Mouse (Mus musculus): ENCODE measurements around the gene A3galt2. TPM values are rescaled to one million over a fixed set of nuclear protein-coding genes. Genes with fewer than 3 reads are reported as not detected.

The A3galt2 gene
- polyA plus RNA-seq, 1 experiment: 0.16 TPM

GRCm38 (mm10) chr4:128734721-128735671 lies 20.2 kb upstream of the A3galt2 start:
- peaks cover 50% of the 10 kb centered on the region for H3K4me1 ChIP-seq (ENCODE audit: control insufficient read depth, insufficient read depth, low read length)
- peak overlapping the region; percentile 88 for H3K27ac ChIP-seq (ENCODE audit: insufficient read depth, low read depth, low read length)
- no peak for TF ChIP-seq POLR2A (IDR thresholded peaks at IDR 0.05; ENCODE audit: low read depth, low read length)
- no peak for TF ChIP-seq CTCF (conservative IDR thresholded peaks at IDR 0.05; ENCODE audit: insufficient read depth, insufficient read length, low read depth, low read length)

GRCm38 (mm10) chr4:128737137-128737589 lies 18.0 kb upstream of the A3galt2 start:
- Histone ChIP-seq H3K4me1 (ENCODE audit: control insufficient read depth, insufficient read depth, low read length) (peaks cover 48% of the 10 kb centered on the region), H3K27ac (ENCODE audit: insufficient read depth, low read depth, low read length) (peak overlapping the region; percentile 53), H3K4me3 (ENCODE audit: insufficient read depth, low read depth, low read length) (no peak overlapping the region), H3K36me3 (ENCODE audit: control insufficient read depth, insufficient read depth, low read length) (no peaks in the 10 kb centered on the region), H3K27me3 (replicated peaks; ENCODE audit: control insufficient read depth, insufficient read depth, low read length) (no peaks in the 10 kb centered on the region)
- 26% methylated on average over 6 of the region's 6 CpGs for WGBS
- TF ChIP-seq POLR2A (IDR thresholded peaks at IDR 0.05; ENCODE audit: low read depth, low read length): no peak
- TF ChIP-seq CTCF (conservative IDR thresholded peaks at IDR 0.05; ENCODE audit: insufficient read depth, insufficient read length, low read depth, low read length): no peak
- no peak for DNase-seq

More at GRCm38 (mm10) chr4:128734721-128735671, 20.2 kb upstream of the A3galt2 start:
- Histone ChIP-seq H3K4me3 (ENCODE audit: insufficient read depth, low read depth, low read length) (0 out of 2 replicates have a peak overlapping the region, but pooled peaks have one; percentile 3), H3K36me3 (ENCODE audit: control insufficient read depth, insufficient read depth, low read length) (no peaks in the 10 kb centered on the region), H3K27me3 (replicated peaks; ENCODE audit: control insufficient read depth, insufficient read depth, low read length) (no peaks in the 10 kb centered on the region)
- peak; percentile 76 for DNase-seq
- 42% methylated on average over 18 of the region's 18 CpGs for WGBS

GRCm38 (mm10) chr4:128737825-128738610 lies 17.1 kb upstream of the A3galt2 start:
- Histone ChIP-seq H3K27ac (ENCODE audit: insufficient read depth, low read depth, low read length) (no peak overlapping the region), H3K36me3 (ENCODE audit: control insufficient read depth, insufficient read depth, low read length) (no peaks in the 10 kb centered on the region), H3K4me3 (ENCODE audit: insufficient read depth, low read depth, low read length) (no peak overlapping the region), H3K27me3 (replicated peaks; ENCODE audit: control insufficient read depth, insufficient read depth, low read length) (no peaks in the 10 kb centered on the region), H3K4me1 (ENCODE audit: control insufficient read depth, insufficient read depth, low read length) (peaks cover 48% of the 10 kb centered on the region)
- 51% methylated on average over 14 of the region's 14 CpGs for WGBS
- no peak for TF ChIP-seq CTCF (conservative IDR thresholded peaks at IDR 0.05; ENCODE audit: insufficient read depth, insufficient read length, low read depth, low read length)
- TF ChIP-seq POLR2A (IDR thresholded peaks at IDR 0.05; ENCODE audit: low read depth, low read length): no peak
- DNase-seq: no peak

- H3K4me3 ChIP-seq (ENCODE audit: insufficient read depth, low read depth, low read length): no peak overlapping the region
- 48% methylated on average over 1 of the region's 1 CpGs for WGBS
- TF ChIP-seq CTCF (conservative IDR thresholded peaks at IDR 0.05; ENCODE audit: insufficient read depth, insufficient read length, low read depth, low read length): no peak
- TF ChIP-seq POLR2A (IDR thresholded peaks at IDR 0.05; ENCODE audit: low read depth, low read length): no peak
- no peaks in the 10 kb centered on the region for H3K27me3 ChIP-seq (replicated peaks; ENCODE audit: control insufficient read depth, insufficient read depth, low read length)
- peaks cover 22% of the 10 kb centered on the region for H3K4me1 ChIP-seq (ENCODE audit: control insufficient read depth, insufficient read depth, low read length)
- H3K27ac ChIP-seq (ENCODE audit: insufficient read depth, low read depth, low read length): no peak overlapping the region
- H3K36me3 ChIP-seq (ENCODE audit: control insufficient read depth, insufficient read depth, low read length): no peaks in the 10 kb centered on the region
- DNase-seq: no peak
Observed at GRCm38 (mm10) chr4:128740878-128741277, 14.3 kb upstream of the A3galt2 start.

- H3K4me3 ChIP-seq (ENCODE audit: insufficient read depth, low read depth, low read length): no peak overlapping the region
- no peak for DNase-seq
- peak overlapping the region; percentile 29; the same call in 1 of the 2 replicates for H3K27ac ChIP-seq (ENCODE audit: insufficient read depth, low read depth, low read length)
- H3K4me1 ChIP-seq (ENCODE audit: control insufficient read depth, insufficient read depth, low read length): peaks cover 14% of the 10 kb centered on the region
- peaks cover 1% of the 10 kb centered on the region; the same call in 1 of the 2 replicates for H3K36me3 ChIP-seq (ENCODE audit: control insufficient read depth, insufficient read depth, low read length)
- 30% methylated on average over 5 of the region's 5 CpGs for WGBS
- no peak for TF ChIP-seq POLR2A (IDR thresholded peaks at IDR 0.05; ENCODE audit: low read depth, low read length)
- TF ChIP-seq CTCF (conservative IDR thresholded peaks at IDR 0.05; ENCODE audit: insufficient read depth, insufficient read length, low read depth, low read length): no peak
- H3K27me3 ChIP-seq (replicated peaks; ENCODE audit: control insufficient read depth, insufficient read depth, low read length): no peaks in the 10 kb centered on the region
Observed at GRCm38 (mm10) chr4:128741906-128742305, 13.3 kb upstream of the A3galt2 start.

- Histone ChIP-seq H3K27me3 (replicated peaks; ENCODE audit: control insufficient read depth, insufficient read depth, low read length) (no peaks in the 10 kb centered on the region), H3K4me3 (ENCODE audit: insufficient read depth, low read depth, low read length) (no peak overlapping the region), H3K4me1 (ENCODE audit: control insufficient read depth, insufficient read depth, low read length) (peaks cover 8% of the 10 kb centered on the region; the same call in 1 of the 2 replicates), H3K27ac (ENCODE audit: insufficient read depth, low read depth, low read length) (no peak overlapping the region), H3K36me3 (ENCODE audit: control insufficient read depth, insufficient read depth, low read length) (peaks cover 1% of the 10 kb centered on the region; the same call in 1 of the 2 replicates)
- DNase-seq: no peak
- 67% methylated on average over 10 of the region's 10 CpGs for WGBS
- TF ChIP-seq POLR2A (IDR thresholded peaks at IDR 0.05; ENCODE audit: low read depth, low read length) (no peak), CTCF (conservative IDR thresholded peaks at IDR 0.05; ENCODE audit: insufficient read depth, insufficient read length, low read depth, low read length) (no peak)
Observed at GRCm38 (mm10) chr4:128742379-128742970, 12.7 kb upstream of the A3galt2 start.

Measured in kidney, adult 2 months (tissue).